Mouse (Mus musculus) kidney, adult 18-20 months (tissue): Measurements from ENCODE around the gene Kcnj9.

Experiments used
- DNase-seq: peaks from one replicate; pipeline ENCODE4 v3.0.0; 2021

Gene Kcnj9

GRCm38 (mm10) chr1:172332925-172333324 lies 3.8 kb upstream of the Kcnj9 start:
- no peak for DNase-seq

DNA sequence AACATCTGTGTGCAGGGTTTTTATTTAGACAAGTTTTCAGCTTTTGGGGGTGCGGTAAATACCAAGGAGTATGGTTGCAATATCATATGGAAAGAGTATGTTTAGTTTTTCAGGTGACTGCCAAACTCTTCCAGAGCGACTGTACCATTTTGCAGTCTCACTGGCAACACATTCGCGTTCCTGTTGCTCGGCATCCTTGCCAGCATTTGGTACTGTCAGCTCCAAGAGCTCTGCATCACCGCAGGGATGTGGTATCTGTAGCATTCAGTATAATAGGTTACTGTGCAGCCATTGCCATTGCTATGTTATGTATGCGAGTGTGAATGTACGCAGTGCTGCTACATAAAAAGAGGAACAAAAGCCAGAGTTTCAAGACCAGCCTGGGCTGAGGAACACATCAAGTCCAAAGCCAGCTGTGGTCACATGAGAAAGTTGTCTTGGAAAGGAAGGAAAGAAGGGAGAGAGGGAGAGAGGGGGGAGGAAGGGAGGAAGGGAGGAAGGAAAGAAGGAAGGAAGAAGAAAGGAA lies 2.4 kb upstream of the Kcnj9 start:
- DNase-seq = no peak

GRCm38 (mm10) chr1:172329616-172330015 lies 498 bp upstream of the Kcnj9 start:
- no peak for DNase-seq

GRCm38 (mm10) chr1:172328461-172328860 lies 657 bp downstream of the Kcnj9 start:
- DNase-seq = no peak

DNA sequence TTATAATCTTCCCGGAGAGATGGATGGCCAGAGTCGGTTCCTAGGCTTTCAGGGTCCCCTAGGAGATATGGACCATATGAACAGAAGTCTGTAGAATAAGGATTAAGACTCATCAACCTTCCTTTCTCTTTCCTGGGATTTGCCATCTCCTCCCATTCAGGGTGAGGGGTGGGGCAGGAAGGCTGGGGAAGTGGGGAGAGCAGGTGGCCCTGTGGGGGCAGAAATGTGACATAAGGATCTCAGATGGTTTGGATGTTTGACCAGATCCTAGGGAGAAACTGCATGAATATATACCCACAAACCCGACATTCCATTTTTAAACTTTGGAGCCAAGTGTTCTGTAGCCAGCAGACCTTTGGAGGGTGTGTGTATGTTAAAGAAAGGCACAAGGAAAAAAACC lies 1.1 kb downstream of the Kcnj9 start:
- no peak for DNase-seq

- no peak for DNase-seq
Observed at GRCm38 (mm10) chr1:172327206-172328001, 1.7 kb downstream of the Kcnj9 start.

- no peak for DNase-seq
Observed at GRCm38 (mm10) chr1:172326684-172327083, 2.4 kb downstream of the Kcnj9 start.

DNA sequence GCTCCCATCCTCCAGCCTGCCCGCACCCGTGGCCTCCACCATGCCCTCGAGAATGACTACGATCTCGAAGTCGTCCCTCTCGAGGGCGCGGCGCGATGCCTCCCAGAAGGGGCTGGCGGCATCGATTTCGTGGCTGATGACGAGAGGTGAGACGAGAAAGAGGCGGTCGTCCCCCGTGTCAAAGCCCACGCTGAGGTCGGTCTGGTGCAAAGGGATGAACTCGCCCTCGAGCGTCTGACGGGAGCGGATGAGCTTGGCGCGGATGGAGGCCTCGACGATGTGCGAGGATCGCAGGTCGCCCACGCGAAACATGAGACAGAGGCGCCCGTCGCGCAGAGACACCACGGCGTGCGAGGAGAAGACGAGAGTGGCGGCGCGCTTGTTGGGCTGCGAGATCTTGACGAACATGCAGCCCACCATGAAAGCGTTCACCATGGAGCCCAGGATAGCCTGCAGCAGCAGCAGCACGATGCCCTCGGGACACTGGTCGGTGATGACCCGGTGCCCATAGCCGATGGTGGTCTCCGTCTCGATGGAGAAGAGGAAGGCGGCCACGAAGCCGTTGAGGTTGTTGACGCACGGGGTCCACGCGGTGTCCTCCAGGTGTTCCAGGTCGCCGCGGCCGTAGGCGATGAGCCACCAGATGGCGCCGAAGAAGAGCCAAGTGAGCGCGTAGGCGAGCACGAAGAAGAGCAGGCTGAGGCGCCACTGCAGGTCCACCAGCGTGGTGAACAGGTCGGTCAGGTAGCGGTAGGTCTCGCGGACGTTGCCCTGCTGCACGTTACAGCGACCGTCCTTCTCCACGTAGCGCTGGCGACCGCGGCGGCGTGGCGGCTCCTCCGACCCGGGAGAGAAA lies 3.2 kb downstream of the Kcnj9 start:
- peak; percentile 85 for DNase-seq

DNA sequence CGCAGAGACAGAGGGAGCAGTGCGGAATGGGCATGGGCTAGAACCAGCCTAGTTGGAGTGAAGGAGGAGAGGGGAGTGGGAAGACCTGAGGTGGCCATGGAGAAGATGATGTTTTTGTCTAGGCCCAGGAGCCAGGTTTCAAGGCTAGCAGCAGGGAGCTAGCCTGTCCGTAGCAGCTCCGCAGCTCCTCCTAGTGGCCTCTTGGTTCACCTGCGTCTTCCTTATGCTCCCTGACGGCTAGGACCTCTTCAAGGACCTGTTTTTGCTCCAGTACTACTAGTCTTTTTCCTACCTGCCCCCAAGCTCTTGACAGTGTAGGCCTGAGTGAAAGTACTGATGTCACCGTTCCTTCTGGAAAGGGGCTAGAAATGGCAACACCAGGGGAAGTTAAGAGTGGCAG lies 4.4 kb downstream of the Kcnj9 start:
- peak; percentile 81 for DNase-seq

GRCm38 (mm10) chr1:172323801-172324359 lies 5.2 kb downstream of the Kcnj9 start:
- DNase-seq = no peak

- no peak for DNase-seq
Observed at GRCm38 (mm10) chr1:172323298-172323697, 5.8 kb downstream of the Kcnj9 start.

GRCm38 (mm10) chr1:172322725-172323124 lies 6.4 kb downstream of the Kcnj9 start:
- DNase-seq = no peak

GRCm38 (mm10) chr1:172319921-172320411 lies 9.2 kb downstream of the Kcnj9 start:
- no peak for DNase-seq

DNA sequence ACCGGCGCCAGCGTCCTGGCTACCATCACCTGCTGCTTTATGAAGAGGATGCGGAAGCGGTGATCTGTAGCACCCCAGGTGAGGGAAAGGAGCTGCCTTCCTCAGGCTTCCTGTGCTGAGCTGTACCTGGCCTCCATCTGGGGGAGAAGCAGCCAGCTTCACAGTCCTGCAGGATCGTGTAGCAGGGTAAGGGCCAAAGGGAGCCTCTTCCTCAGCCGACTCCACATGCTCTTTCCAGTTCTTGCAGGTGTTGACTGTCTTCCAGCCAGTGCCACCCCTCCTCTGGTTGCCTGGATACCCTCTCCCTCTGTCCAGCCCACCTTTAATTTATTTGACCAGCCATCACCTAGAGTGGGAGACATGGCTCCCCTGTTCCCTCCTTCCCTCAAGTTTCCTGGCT lies 9.8 kb downstream of the Kcnj9 start:
- no peak for DNase-seq

- no peak for DNase-seq
Observed at GRCm38 (mm10) chr1:172318424-172319035, 10.6 kb downstream of the Kcnj9 start.

DNA sequence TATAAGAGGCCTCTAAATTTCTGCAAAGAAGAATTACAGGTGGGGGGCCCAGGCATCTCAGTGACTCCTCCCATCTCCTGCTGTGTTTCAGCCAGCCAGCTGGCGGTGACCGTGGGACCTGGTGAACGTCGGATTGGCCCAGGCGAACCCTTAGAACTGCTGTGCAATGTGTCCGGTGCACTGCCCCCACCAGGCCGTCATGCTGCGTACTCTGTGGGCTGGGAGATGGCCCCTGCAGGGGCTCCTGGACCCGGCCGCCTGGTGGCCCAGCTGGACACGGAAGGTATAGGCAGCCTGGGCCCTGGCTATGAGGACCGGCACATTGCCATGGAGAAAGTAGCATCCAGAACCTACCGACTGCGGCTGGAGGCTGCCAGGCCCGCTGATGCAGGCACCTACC lies 11.2 kb downstream of the Kcnj9 start:
- no peak for DNase-seq

DNA sequence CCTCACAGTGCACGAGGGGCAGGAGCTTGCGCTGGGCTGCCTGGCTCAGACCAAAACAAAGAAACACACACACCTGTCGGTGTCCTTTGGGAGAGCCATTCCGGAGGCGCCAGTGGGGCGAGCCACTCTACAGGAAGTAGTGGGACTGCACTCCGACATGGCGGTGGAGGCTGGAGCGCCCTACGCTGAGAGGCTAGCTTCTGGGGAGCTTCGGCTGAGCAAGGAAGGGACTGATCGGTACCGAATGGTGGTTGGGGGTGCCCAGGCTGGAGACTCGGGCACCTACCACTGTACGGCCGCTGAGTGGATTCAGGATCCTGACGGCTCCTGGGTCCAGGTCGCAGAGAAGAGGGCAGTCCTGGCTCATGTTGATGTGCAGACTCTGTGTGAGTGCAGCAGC lies 11.7 kb downstream of the Kcnj9 start:
- no peak for DNase-seq

DNA sequence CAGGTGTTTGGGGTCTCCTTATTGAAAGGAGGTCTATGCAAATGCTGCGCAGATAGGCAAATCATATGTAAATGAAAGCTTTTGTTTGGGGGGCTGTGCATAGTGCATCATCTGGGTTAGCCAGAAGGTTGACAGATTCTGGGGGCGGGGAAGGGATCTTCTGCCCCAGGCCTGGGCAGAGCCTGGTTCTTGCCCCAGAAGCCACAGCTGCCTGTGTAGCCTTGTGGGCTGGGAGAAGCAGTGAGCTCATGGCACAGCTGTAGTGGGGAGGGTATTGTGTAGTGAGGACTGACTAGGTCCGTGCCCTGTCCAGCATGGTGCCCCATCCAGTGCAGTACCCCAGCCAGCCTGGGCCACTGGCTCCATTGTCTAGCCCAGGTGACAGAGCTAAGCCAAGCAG lies 14.2 kb downstream of the Kcnj9 start:
- DNase-seq = no peak

- DNase-seq = no peak
Observed at GRCm38 (mm10) chr1:172313613-172314411, 15.3 kb downstream of the Kcnj9 start.

- DNase-seq = no peak
Observed at GRCm38 (mm10) chr1:172312768-172313561, 16.2 kb downstream of the Kcnj9 start.
